Mouse (Mus musculus) ovary, postnatal 14 days (tissue): Measurements from ENCODE around the gene Slc25a13.

Experiments
- DNase-seq: peaks from one replicate; pipeline ENCODE4 v3.0.0; 2022; ENCODE audit warnings: low spot score

Gene Slc25a13

GRCm38 (mm10) chr6:6167339-6168126 lies 49.4 kb downstream of the Slc25a13 start:
- DNase-seq: no peak

DNA sequence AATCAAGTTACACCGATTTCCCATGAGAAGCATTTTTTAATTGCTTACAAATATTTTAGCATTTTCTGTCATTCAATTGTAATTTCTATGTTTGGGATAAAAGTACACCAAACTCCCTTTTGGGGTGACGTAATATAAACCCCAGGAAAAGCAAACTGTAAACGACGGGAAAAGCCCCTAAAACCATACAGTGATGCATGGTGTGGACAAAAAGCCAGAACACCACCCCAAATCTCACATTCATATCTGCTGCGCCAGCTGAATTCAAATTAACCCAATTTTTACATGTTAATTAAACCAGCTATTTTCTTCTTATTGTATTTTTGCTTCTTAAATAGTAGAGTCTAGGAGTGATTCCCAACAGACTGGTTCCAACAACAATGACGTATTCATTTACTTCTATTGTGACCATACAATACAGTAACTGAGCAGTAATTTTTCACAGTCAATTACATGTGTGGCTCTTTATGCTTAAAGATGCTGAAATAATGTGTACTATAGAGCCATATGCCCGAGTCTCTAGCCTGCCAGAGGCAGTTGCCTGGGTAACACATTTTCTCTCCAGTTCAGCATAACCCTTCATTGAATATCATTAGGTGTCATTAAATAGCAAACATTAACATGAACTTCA lies 53.9 kb downstream of the Slc25a13 start:
- DNase-seq: no peak

DNA sequence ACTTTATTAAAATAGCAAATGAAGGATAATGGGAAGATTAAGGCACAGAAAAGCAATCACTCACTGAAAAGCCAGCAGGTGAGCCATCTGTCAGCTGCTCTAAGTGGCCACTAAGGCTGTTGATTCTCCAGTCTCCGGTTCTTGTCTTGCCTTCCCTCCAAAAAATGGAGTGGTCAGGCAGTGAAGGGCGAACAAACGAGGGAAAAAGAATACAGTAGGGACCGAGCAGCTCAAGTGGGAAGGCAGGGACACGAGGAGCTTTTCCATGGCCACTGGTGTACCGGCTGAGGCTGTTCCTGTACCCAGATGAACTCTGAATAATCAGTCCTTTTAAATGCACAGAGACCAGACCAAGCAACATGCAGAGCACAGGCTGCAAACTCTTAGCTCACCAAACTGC lies 54.8 kb downstream of the Slc25a13 start:
- DNase-seq: no peak

DNA sequence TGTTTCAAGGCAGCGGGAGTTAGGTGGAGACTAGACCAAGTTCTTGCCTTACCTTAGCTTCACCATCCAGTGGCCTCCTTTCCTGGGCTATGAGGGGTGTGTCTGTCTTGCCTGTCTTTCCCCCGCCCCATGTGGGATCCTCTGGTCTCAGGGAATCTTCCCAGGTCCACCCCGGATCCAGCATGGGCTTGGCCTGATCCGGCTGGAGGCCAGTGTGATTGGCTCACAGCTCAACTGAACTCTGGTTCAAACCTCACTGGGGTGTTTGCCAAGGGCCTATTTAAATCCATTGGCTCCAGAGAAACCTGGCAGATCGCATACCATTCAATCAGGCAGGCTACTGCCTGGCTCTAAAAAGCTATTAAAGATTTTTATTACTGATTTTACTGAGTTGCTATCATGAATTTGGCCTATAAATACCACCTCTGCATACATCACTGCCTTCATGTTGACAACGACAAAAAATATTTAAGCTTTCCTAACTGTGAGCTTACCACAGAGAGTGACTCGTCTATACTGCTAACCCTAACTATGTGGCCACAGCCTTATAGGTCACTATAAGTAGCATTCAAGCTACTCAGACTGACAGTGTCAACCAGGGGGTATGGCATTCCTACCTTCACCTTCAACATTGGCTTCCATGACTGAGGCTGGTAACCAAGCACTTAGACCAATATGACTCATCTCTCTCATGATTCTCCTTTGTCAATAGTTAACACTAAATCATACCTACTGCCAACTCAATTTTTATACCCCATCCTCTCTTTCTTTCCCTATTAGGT lies 56.1 kb downstream of the Slc25a13 start:
- DNase-seq: no peak

DNA sequence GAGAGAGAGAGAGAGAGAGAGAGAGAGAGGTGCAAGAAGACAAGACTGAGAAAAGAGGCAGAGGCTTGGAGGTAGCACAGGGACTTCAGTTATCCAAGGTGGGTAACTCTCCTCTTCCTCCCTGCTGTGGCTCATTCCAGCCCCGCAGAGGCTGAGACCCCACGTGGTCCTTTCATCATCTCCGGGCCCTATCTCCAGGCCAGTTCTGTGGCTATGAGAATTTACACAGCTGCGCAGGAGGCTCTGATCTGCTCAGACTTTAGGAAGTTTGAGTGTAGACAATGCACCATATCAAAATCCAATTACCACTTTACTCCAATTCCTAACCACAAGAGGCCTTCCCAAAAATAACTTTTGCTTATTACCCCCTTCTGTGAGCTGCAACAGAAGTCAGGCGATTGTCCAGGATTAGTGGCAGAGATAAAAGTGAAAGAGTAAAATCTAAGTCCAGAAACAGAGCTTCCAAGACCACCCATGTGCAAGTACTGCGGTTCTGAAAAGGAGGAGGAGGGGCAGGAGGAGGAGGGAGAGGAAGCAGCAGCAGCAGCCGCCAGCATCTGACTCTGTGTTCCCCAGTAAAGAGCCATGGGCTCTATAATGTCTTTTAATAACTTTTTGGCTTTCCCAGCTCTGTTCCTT lies 57.6 kb downstream of the Slc25a13 start:
- DNase-seq: no peak

DNA sequence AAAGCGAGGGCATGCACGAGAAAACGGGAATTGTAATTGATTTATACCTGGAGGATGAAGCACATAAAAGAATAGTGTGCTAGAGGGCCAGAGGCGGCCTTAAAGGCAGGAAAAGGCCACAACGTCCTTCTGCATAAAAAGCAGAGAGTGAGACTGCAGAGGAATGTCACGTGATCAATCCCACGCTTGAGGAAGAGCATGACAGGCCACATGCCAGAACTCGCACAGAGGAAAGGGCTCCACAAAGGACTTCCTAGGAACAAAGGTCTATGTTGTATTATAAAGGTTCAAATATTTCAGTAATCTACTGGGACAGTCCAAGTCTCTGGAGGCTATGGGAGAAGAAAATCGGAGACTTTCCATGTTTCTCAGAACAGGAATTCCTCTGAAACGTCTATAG lies 63.5 kb downstream of the Slc25a13 start:
- DNase-seq: no peak

DNA sequence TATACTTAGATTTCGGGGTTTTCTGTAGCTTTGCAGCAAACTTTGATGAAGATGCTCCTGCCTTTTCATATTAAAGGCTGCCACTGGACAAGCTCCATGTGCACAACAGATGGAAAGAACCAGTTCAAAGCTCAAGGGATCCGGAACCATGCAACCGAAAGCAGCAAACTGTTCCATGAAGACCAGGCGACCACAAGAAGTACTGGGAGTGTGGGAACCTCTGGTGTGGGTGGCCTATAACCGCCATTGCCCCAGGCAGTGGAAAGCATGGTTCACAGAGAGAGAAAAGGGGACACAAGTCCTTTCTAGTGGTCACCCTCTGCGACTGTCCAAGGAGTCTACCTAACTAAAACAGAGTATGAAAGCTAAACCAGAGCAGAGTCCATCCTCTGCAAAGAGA lies 66.2 kb downstream of the Slc25a13 start:
- DNase-seq: no peak

DNA sequence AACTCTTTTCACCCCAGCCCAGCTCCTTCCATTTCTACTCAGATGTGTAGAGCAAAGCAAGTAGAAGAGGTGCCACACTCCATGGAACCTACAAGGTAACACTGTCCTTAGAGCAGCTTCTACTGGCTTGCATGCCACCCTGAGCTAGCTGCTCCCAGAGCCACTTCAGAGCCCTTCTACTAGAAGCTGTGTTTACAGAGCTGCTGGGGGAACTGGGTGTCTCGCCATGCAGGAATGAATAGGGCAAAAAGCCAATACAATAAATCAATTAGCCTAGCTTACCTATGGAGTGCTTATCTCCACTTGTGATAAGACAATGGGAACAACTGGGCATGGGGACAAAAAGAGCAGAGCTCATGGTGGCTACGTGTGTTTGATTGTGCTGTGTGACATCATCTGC lies 67.2 kb downstream of the Slc25a13 start:
- no peak for DNase-seq

DNA sequence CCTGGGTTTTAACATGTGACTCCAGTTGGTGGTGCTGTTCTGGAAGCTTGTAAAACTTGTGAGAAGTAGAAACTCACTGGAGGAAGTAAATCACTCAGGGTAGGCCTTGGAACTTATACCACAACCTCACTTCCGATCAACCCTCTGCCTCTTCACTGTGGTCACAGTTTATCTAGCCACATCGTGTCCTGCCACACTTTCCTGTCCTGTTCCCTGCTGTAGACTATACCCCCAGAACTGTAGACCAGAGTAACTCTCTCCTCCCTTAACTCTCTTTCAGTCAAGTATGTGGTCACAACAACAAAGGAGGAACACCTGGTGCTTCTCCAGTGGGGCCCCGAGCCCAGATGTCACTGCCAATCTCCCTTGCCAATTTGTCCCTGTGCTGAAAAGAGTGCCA lies 67.6 kb downstream of the Slc25a13 start:
- no peak for DNase-seq

GRCm38 (mm10) chr6:6145412-6145811 lies 71.6 kb downstream of the Slc25a13 start:
- DNase-seq: no peak

- no peak for DNase-seq
Measured at GRCm38 (mm10) chr6:6143525-6143924, 73.4 kb downstream of the Slc25a13 start.

DNA sequence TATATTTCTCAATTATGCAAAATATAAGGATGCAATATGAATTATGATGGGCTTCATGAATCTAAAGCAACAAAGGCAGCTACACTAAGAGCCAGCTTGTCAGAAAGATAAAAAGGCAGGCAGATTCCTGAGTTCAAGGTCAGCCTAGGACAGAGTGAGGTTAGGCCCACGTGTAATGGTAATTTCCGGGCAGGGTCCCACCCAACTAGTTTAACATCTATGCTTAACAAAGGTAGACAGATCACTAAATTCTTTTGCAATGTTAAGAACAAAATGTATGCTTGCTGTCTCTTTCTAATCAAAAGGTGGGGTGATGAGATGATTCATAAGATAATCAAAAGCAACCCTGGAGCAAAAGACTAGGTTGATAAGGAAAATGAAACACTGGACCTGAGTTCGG lies 76.6 kb downstream of the Slc25a13 start:
- no peak for DNase-seq

DNA sequence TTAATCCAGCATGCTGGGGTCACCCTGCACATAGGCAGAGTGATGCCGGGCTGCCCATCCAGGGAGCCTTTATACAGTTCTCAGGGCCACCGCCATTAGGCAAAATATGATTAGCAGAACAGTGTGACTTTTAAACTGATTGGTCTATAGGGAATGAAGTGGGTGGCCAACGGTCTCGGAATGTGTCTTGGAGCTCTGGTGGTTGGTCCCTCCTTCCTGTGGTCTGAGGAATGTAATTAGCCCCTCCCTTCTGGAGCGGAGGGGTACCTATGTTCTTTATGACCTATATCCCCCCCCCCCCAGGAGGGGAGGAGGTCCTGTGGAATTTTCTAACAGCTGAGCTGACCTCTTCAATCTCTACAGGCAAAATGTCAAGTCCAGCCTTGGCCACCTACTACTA lies 77.9 kb downstream of the Slc25a13 start:
- DNase-seq: no peak

DNA sequence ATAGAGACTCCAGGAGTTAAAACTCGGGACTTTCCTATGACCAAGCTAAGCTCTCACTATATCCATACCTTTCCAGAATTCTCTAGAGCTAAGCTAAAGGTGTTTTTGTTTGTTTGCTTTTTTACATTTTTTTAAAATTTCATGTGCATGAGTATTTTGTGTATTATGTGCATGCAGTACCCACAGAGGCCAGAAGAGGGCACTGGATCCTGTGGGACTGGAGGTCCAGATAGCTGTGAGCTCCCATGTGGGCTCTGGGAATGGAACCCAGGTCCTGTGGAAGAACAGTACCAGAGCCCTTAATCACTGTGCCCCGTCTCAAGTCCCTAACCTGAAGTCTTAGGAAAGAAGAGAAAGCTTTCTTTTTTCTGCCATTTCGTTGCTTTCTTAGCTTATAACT lies 80.2 kb downstream of the Slc25a13 start:
- no peak for DNase-seq

DNA sequence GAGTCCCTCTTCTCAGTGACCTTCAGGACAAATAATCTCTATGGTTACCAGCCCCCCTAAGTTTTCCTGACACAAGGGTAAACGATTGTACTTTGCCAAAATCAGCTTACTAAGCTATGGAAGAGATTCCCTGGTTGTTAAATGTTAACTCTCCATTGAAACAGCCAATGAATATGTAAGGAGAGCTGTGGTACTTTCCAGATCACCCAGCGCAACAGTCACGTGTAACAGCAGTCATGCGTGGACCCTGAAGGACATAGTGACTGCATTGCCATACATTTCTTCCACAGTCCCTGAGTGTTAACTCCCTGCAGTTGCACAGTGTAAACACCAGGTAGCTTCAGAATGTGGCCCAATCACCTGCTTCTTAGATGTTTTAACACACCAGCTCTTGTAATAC lies 82.0 kb downstream of the Slc25a13 start:
- no peak for DNase-seq

GRCm38 (mm10) chr6:6133556-6134050 lies 83.4 kb downstream of the Slc25a13 start:
- DNase-seq: no peak

DNA sequence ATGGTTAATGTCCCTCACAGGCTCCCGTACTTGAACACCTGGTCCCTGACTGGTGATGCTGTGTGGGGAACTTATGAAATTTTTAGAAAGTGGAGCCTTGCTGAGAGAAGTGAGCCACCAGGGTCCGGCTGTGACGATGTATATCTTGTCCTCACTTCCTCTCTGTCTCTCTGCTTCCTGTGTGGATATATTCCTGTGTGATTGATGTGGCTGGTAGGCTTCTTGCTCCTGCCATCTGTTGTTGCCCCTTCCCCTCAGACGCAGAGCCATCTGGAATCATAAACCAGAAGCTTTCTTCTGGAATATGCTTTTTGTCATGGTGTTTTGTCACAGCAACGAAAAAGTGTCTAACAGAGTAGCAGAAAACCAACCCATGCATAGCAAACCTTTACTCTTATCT lies 84.9 kb downstream of the Slc25a13 start:
- DNase-seq: no peak

- no peak for DNase-seq
Measured at GRCm38 (mm10) chr6:6125620-6126019, 91.4 kb downstream of the Slc25a13 start.

GRCm38 (mm10) chr6:6121904-6122303 lies 95.1 kb downstream of the Slc25a13 start:
- no peak for DNase-seq

DNA sequence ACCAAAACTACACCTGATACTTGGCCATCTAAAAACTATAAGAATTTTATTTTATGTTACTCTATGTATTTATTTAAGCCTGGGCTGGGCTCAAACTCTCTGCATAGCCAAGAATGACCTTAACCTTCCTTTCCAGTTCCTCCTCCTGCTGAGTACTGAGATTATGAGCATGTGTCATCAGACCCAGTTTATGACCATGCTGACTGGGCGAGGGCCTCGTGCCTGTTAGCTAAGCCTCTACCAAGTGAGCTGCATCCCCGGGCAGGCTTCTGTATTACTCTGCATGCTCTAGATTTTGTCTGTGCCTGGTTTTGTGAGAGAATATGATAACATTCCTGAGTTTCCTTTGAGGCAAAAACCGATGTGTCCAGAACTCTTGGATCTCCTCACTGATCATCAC lies 96.1 kb downstream of the Slc25a13 start:
- no peak for DNase-seq

DNA sequence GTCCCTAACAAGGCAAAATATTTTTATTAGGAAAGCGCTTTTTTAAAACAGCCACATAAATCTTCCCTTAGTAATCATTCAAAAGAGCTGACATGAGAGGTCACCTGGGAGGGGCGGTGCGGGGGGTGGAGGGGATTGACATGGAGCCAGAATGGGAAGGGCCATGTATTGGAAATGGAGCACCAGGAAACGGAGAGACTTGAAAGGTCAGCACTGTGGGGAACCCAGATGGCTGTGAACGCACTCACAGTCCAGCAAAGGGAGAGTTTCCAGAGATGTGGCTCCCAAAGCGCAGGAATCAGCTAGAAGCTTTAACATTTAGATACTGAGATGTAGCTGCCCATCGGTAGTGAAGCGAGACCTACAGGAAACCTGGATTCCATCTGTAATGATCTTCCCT lies 101.2 kb downstream of the Slc25a13 start:
- DNase-seq: no peak

- no peak for DNase-seq
Measured at GRCm38 (mm10) chr6:6113776-6114175, 103.2 kb downstream of the Slc25a13 start.
